Mouse (Mus musculus) E14TG2a.4 (cell line): ENCODE data around the gene Fars2.

Experiments used
- CTCF ChIP-seq: conservative IDR thresholded peaks from 2 replicates; pipeline ENCODE4 v1.5.1; 2014; ENCODE audit warnings: low read length
- NANOG ChIP-seq: IDR thresholded peaks from 2 replicates; pipeline ENCODE4 v1.6.1; 2014; ENCODE audit warnings: borderline replicate concordance, low read length, mixed read lengths

DNA sequence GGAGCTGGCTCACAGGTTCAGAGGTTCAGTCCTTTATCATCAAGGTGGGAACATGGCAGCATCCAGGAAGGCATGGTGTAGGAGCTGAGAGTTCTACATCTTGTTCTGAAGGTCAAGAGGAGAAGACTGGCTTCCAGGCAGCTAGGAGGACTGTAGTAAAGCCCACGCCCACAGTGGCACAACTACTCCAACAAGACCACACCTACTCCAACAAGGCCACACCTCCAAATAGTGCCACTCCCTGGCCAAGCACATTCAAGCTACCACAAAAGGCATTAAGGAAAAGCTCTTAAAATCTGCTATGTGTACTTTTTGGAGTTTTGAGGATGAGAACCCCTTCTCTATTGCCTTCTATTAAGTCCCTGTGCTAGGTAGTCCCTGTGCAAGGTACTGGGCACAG, 142.5 kb downstream of the Fars2 start:
- TF ChIP-seq CTCF: no peak
- no peak for TF ChIP-seq NANOG
